Mouse (Mus musculus) liver, adult 2 months (tissue): ENCODE measurements around the gene Cbr4.

Experiments used
- CTCF ChIP-seq: fragments of 200-500 bp; IDR thresholded peaks from 2 replicates; pipeline ENCODE4 v1.5.1; 2011; ENCODE audit warnings: low read depth, low read length, control low read depth
- POLR2A ChIP-seq: fragments of 200-500 bp; IDR thresholded peaks from 2 replicates; pipeline ENCODE4 v1.6.1; 2011; ENCODE audit warnings: low read length, control low read depth; ENCODE audit not compliant: insufficient read depth; ENCODE audit errors: extremely low read depth

- TF ChIP-seq CTCF (no peak), POLR2A (no peak)
These were observed 41.2 kb upstream of the Cbr4 start for GRCm38 (mm10) chr8:61446329-61446728.
